Mouse (Mus musculus) limb, embryonic 15.5 days (tissue): ENCODE results near the gene Hectd2. TPM values are rescaled to one million over a fixed set of nuclear protein-coding genes. Genes with fewer than 3 reads are reported as not detected.

Source experiments
- ATAC-seq: fragments of 200-750 bp; cut with Nextera tagmentation; 2 replicates; pipeline ENCODE4 v1.8.0; 2017; ENCODE audit warnings: low read depth, moderate TSS enrichment; ENCODE audit not compliant: insufficient number of reproducible peaks, low FRiP score, low TSS enrichment
- H3K27ac ChIP-seq: fragments of 300-500 bp; sonication (generic); 2 replicates; pipeline ENCODE4 v1.5.1; 2015; ENCODE audit warnings: moderate library complexity, mild to moderate bottlenecking, inconsistent platforms
- H3K27me3 ChIP-seq: fragments of 300-500 bp; sonication (generic); 2 replicates; pipeline ENCODE4 v1.6.1; 2015; ENCODE audit warnings: inconsistent platforms
- H3K36me3 ChIP-seq: fragments of 300-500 bp; sonication (generic); 2 replicates; pipeline ENCODE4 v1.6.1; 2015; ENCODE audit warnings: inconsistent platforms
- H3K4me1 ChIP-seq: fragments of 300-500 bp; sonication (generic); 2 replicates; pipeline ENCODE4 v1.6.1; 2015; ENCODE audit warnings: inconsistent platforms
- H3K4me2 ChIP-seq: fragments of 300-500 bp; sonication (generic); 2 replicates; pipeline ENCODE4 v1.6.1; 2015; ENCODE audit warnings: mild to moderate bottlenecking, inconsistent platforms
- H3K4me3 ChIP-seq: fragments of 300-500 bp; sonication (generic); 2 replicates; pipeline ENCODE4 v1.5.1; 2015; ENCODE audit warnings: mild to moderate bottlenecking, inconsistent platforms
- H3K9ac ChIP-seq: fragments of 300-500 bp; sonication (generic); 2 replicates; pipeline ENCODE4 v1.6.1; 2015; ENCODE audit warnings: inconsistent platforms
- H3K9me3 ChIP-seq: fragments of 300-500 bp; sonication (generic); 2 replicates; pipeline ENCODE4 v1.6.1; 2016; ENCODE audit warnings: inconsistent platforms
- WGBS: fragments of 180-500 bp; shearing (Covaris S2); methylation state at CpG from one replicate; pipeline ENCODE4 v1.1.7; 2015; 5-methylcytosine and 5-hydroxymethylcytosine counted together
- polyA plus RNA-seq: library from polyadenylated mRNA; unstranded; fragments of >200 nt; fragmentation: Nextera tagmentation; extraction: Ambion mirVana; gene quantifications from 2 replicates; pipeline ENCODE4 v1.2.1, GENCODE M21; 2015

Hectd2 gene
- polyA plus RNA-seq, 1 experiment from 2014 or later: 4.5 TPM

DNA sequence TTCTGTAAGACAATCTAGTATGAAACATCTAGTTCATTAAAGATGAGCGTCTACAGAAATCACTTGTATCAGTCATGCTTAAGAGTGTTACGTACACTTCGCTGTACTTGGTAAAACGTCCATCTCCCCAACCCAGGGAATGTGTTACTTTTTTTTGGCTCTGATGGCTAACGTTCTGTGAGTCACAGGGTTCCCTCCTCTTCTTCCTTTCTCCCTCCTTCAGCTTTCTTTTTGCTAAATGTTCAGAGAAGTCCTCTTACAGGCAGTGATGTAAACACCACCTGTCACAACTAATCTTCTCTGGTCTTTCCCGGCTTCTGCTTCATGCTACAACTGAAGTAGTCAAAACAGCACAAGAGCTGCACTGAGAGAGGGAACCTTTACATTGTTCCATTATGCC lies 20.7 kb downstream of the Hectd2 start:
- no peaks in the 10 kb centered on the region for H3K4me1 ChIP-seq
- no peak overlapping the region for H3K27ac ChIP-seq
- no peak overlapping the region for H3K4me3 ChIP-seq
- H3K9me3 ChIP-seq: no peaks in the 10 kb centered on the region
- WGBS: 90% methylated on average over 6 of the region's 6 CpGs
- H3K27me3 ChIP-seq: no peaks in the 10 kb centered on the region
- H3K9ac ChIP-seq: no peak overlapping the region
- no peak for ATAC-seq
- no peak overlapping the region for H3K4me2 ChIP-seq
- 0 out of 2 replicates have a peak, but pooled peaks cover 2% of the 10 kb centered on the region for H3K36me3 ChIP-seq

DNA sequence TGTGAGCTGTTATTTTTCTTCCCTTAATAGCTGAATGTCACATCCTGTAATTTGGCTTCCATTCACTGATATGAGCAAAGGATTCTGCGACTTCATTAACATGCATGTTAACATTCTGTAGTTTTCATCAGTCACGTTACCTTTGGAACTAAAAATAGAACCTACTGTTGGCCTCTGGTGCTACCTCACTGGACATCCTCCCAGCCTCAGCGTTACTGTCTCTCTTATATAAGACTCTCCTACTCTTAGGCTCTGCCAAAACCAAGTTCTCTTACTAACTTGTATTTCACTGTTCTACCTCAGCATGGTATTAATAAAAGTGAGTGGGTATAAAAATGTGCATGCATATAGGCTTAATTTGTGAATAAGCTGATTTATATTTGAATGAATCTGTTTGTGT lies 26.4 kb downstream of the Hectd2 start:
- H3K4me1 ChIP-seq: no peaks in the 10 kb centered on the region
- H3K27ac ChIP-seq: no peak overlapping the region
- no peaks in the 10 kb centered on the region for H3K27me3 ChIP-seq
- ATAC-seq: no peak
- no peak overlapping the region for H3K9ac ChIP-seq
- no peaks in the 10 kb centered on the region for H3K36me3 ChIP-seq
- no peaks in the 10 kb centered on the region for H3K9me3 ChIP-seq
- no peak overlapping the region for H3K4me3 ChIP-seq
- 56% methylated on average over 3 of the region's 3 CpGs for WGBS
- no peak overlapping the region for H3K4me2 ChIP-seq

DNA sequence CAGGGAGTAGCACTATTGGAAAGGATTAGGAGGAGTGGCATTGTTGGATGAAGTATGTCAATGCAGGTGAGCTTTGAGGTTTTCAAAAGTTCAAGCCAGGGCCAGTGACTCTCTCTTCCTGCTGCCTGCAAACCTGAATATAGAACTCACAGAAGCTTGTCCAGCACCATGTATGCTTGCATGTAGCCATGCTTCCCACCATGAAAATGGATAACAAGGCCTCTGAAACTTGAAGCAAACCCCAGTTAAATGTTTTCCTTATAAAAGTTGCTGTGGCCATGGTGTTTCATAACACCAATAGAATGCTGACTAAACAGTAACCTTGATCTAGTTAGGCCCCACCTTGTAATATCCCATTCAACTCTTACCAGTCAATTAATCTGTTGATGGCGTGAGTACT lies 27.7 kb downstream of the Hectd2 start:
- ATAC-seq: no peak
- WGBS: 77% methylated on average over 1 of the region's 1 CpGs
- Histone ChIP-seq H3K4me2 (no peak overlapping the region), H3K9me3 (no peaks in the 10 kb centered on the region), H3K4me3 (no peak overlapping the region), H3K4me1 (no peaks in the 10 kb centered on the region), H3K9ac (no peak overlapping the region), H3K27ac (no peak overlapping the region), H3K36me3 (no peaks in the 10 kb centered on the region), H3K27me3 (no peaks in the 10 kb centered on the region)

DNA sequence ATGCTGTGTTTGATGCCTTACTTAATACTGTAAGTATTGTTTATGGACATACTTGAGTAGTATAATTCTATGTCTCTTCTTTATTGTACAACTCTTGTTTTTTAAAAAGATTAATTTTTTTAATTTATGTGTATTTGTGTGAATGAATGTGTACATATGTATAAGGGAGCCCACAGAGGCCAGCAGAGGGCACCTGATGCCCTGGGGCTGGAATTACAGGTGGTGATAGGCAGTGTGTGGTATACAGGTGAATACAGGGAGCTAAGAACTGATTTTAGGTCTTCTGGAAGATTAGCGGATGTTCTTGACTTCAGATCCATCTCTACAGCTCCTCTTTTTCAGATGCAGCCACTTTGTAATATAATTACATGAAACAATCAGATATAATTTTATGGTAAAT lies 31.1 kb downstream of the Hectd2 start:
- WGBS: 93% methylated on average over 1 of the region's 1 CpGs
- no peaks in the 10 kb centered on the region for H3K27me3 ChIP-seq
- no peak overlapping the region for H3K4me3 ChIP-seq
- no peaks in the 10 kb centered on the region for H3K9me3 ChIP-seq
- no peaks in the 10 kb centered on the region for H3K36me3 ChIP-seq
- no peaks in the 10 kb centered on the region for H3K4me1 ChIP-seq
- H3K9ac ChIP-seq: no peak overlapping the region
- H3K27ac ChIP-seq: no peak overlapping the region
- ATAC-seq: no peak
- H3K4me2 ChIP-seq: no peak overlapping the region

DNA sequence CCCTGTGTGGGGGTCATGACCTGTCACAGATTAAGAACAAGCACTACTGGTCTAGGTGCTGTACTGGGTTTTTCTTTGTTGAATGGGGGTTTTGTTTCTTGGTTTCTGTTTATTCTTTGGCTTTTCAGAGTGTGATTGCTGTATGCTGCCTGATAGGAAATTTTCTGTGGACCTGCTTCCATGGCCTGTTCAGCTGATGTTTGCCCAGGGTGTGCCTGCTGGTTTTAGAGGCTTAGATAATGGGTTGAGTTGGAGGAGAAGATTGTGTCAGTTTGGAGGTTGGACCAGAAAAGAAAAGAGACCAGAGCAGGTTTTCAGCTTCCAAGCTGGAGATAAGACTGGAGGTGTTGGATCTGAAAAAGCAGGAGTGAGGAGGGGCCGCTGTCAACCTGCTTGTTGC lies 40.0 kb downstream of the Hectd2 start:
- Histone ChIP-seq H3K9ac (no peak overlapping the region), H3K4me3 (no peak overlapping the region), H3K4me2 (no peak overlapping the region), H3K27me3 (no peaks in the 10 kb centered on the region), H3K36me3 (no peaks in the 10 kb centered on the region), H3K27ac (no peak overlapping the region), H3K9me3 (no peaks in the 10 kb centered on the region), H3K4me1 (no peaks in the 10 kb centered on the region)
- ATAC-seq: no peak
- WGBS: 83% methylated on average over 1 of the region's 1 CpGs

DNA sequence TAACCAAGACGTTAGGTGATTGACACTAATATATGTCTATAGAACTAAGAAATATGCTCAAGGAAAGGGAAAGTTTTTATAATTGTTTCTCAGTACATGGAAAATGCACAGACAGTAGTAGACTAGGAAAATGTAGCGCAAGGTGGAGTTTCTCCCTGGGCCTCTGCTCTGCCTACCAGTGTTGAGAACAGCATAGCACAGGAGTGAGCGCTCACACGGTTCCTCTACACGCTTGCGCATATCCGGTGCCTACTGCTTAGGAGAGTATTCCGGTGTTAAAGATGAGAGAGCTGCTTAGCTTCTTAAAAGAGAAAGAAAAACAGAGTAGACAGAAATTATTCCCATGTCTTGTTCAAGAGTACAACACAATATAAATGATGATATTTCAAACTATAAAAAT lies 47.4 kb downstream of the Hectd2 start:
- 91% methylated on average over 8 of the region's 8 CpGs for WGBS
- H3K27me3 ChIP-seq: no peaks in the 10 kb centered on the region
- no peak overlapping the region for H3K27ac ChIP-seq
- no peaks in the 10 kb centered on the region for H3K36me3 ChIP-seq
- no peak overlapping the region for H3K9ac ChIP-seq
- no peak overlapping the region for H3K4me2 ChIP-seq
- no peak for ATAC-seq
- H3K4me1 ChIP-seq: no peaks in the 10 kb centered on the region
- no peak overlapping the region for H3K4me3 ChIP-seq
- no peaks in the 10 kb centered on the region for H3K9me3 ChIP-seq

DNA sequence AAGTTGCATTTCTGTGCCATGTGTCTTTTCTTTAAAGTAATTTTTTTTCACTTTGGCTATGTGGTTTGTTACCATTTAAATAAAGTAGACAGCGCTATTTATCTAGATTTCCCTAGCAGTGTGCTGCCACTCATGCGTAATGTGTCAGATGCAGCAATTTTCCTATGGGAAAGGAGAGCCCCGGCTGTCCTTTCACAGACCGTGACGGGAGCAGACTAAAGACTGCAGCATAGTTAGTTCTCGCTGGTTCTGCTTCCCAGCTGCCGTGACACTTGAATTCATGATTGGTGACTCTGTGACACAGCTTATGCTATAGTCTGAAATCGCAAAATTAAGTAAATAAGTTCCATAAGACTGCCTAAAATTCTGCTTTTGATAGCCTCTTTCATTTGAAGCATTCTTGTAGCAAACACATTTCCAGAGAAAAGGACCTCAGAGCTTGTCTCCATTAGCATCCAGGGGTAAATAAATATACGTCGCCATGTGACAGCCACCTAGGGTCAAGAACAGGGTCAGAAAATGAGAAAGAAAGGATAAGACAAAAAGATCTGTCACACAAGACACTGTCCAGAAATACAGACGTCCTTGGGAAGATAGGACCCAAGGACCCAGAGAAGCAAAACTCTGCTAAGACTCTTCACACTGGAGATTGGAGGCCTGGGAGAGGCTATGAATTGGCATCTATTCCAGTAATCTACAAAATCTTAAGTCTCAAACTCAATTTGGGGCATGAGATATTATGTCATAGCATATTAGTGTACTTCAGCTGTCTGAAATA lies 48.3 kb downstream of the Hectd2 start:
- Histone ChIP-seq H3K27me3 (no peaks in the 10 kb centered on the region), H3K4me3 (no peak overlapping the region), H3K27ac (no peak overlapping the region), H3K4me1 (no peaks in the 10 kb centered on the region), H3K4me2 (no peak overlapping the region), H3K36me3 (no peaks in the 10 kb centered on the region), H3K9ac (no peak overlapping the region), H3K9me3 (no peaks in the 10 kb centered on the region)
- no peak for ATAC-seq
- 70% methylated on average over 11 of the region's 11 CpGs for WGBS

DNA sequence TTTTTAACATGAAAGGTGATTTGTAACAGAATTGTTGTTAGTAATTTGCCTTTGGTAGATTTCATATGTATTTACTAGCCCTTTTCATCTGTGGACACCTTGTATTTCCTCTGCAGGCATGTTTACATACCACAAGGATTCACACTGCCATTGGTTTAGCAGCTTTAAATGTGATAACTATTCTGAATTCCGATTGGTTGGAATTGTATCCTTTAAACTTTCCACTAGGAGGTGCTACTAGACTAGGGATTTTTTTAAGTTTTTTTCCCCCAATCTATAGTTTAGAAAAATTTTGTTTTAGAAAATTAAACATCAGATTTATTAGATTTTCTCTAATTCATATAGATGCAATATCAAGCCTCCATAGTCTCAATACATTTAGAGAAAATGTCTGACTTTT lies 51.8 kb downstream of the Hectd2 start:
- H3K4me1 ChIP-seq: no peaks in the 10 kb centered on the region
- no peak overlapping the region for H3K27ac ChIP-seq
- H3K27me3 ChIP-seq: no peaks in the 10 kb centered on the region
- 46% methylated on average over 1 of the region's 1 CpGs for WGBS
- H3K36me3 ChIP-seq: no peaks in the 10 kb centered on the region
- no peaks in the 10 kb centered on the region for H3K9me3 ChIP-seq
- H3K4me3 ChIP-seq: no peak overlapping the region
- ATAC-seq: no peak
- H3K4me2 ChIP-seq: no peak overlapping the region
- H3K9ac ChIP-seq: no peak overlapping the region

DNA sequence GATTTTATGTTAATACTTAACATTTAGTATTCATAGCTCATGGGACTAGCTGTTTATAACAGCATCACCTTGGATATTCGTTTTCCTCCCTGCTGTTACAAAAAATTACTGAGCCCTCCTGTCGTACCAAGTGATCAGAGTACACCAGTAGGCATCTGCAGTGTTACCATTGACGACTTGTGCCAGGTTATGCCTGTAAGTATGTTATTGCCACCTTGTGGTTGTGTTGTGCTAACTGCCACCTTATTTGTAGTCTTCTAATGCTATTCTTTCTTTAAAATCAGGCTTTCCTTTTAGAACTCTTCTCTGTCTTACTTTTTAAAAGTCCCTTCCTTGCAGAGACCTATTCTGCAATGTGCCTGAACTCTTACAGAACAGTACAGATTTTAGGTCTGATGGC lies 54.8 kb downstream of the Hectd2 start:
- Histone ChIP-seq H3K9me3 (no peaks in the 10 kb centered on the region), H3K9ac (no peak overlapping the region)
- WGBS: 51% methylated on average over 3 of the region's 3 CpGs

DNA sequence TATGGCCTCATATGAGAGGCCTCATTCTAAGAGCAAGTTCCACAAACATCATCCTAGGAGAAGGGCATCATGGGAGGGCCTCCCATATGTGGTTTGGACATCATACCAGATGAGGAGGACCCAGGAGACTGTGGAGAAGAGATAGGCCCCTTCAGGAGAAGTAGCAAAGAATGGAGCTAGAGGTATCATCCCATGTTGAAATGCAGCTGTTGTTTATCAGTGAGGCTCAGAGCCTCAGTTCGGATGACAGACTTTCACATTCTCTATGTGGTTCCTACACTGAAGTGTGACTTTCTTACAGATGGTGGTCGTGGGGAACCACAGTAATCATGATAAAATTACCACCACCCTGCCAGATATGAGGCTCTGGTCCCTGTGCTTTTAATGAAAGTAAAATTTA lies 55.9 kb downstream of the Hectd2 start:
- no peak for ATAC-seq
- Histone ChIP-seq H3K9ac (no peak overlapping the region), H3K4me1 (no peaks in the 10 kb centered on the region), H3K36me3 (no peaks in the 10 kb centered on the region), H3K27ac (no peak overlapping the region), H3K9me3 (no peaks in the 10 kb centered on the region), H3K27me3 (no peaks in the 10 kb centered on the region), H3K4me3 (no peak overlapping the region), H3K4me2 (no peak overlapping the region)
- WGBS: 50% methylated on average over 2 of the region's 2 CpGs

More for the DNA sequence above, 54.8 kb downstream of the Hectd2 start:
- H3K4me1 ChIP-seq: no peaks in the 10 kb centered on the region
- no peak overlapping the region for H3K27ac ChIP-seq
- no peaks in the 10 kb centered on the region for H3K36me3 ChIP-seq
- ATAC-seq: no peak
- no peaks in the 10 kb centered on the region for H3K27me3 ChIP-seq
- H3K4me3 ChIP-seq: no peak overlapping the region
- no peak overlapping the region for H3K4me2 ChIP-seq

DNA sequence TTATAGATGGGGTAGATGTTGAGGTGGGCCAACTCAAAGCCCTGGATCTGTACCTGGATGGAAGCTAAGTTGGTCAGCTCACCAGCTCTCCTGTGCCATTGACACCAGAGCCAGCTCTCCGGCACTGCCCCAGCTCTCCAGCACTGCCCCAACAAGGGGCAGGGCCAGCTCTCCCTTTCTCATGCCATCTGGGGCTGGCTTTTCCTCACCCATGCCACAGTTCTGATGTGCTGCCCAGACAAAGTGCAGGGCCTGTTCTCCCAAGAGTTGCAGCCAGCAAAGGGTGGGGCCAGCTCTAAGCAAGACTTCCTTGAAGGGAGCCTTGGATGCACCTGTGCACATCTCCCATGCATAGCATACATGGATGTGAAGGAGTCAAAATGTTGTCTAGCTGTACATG lies 71.5 kb downstream of the Hectd2 start:
- H3K27ac ChIP-seq: no peak overlapping the region
- no peaks in the 10 kb centered on the region for H3K36me3 ChIP-seq
- no peak for ATAC-seq
- H3K4me3 ChIP-seq: no peak overlapping the region
- H3K4me2 ChIP-seq: no peak overlapping the region
- H3K4me1 ChIP-seq: no peaks in the 10 kb centered on the region
- no peaks in the 10 kb centered on the region for H3K27me3 ChIP-seq
- H3K9ac ChIP-seq: no peak overlapping the region
- no peaks in the 10 kb centered on the region for H3K9me3 ChIP-seq
- WGBS: 100% methylated on average over 1 of the region's 1 CpGs

DNA sequence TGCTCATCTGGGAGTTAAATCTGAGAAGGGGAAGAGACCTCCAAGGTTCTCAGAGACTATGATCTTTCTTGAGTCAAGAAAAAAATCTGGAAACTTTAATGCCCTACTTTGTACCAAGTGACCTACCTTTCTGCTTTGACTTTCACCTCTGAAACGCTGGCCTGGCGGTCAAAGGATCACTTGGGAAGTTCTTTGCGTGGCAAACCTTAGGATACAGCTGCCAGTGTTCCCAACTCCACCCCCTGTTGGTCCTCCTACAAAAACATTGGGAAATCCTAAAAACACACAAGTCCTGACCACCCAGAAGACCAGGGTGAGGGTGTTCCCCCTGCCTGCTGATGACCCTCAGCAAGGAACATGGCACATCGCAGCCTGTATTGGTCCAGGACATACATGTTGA lies 72.4 kb downstream of the Hectd2 start:
- H3K9ac ChIP-seq: no peak overlapping the region
- no peak overlapping the region for H3K4me3 ChIP-seq
- no peaks in the 10 kb centered on the region for H3K4me1 ChIP-seq
- no peak overlapping the region for H3K4me2 ChIP-seq
- H3K27me3 ChIP-seq: no peaks in the 10 kb centered on the region
- no peak for ATAC-seq
- H3K9me3 ChIP-seq: no peaks in the 10 kb centered on the region
- 85% methylated on average over 4 of the region's 4 CpGs for WGBS
- H3K27ac ChIP-seq: no peak overlapping the region
- no peaks in the 10 kb centered on the region for H3K36me3 ChIP-seq

DNA sequence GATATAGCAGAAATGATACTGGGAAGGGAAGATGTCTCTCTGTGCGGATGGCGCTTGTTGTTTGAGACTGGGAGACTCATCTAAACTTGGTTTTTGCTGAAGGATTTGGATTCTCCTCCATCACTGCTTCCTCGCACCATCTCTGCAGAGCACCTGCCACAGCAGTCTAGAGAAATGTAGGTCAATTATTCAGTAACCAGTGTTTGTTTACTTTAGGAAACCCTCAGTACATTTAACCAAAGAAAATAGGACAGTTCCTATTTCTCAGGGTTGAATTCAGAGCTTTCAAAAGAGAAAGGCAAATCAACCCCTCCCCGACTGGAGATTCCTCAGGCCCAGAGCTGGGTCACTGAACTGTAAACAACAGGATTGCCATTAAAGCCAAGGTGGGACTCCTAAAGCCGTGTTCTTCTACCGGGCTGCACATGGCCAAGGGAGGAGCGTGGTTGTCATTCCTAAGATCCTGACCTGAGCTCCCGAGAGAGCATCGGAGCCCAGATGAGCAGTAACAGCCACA lies 75.0 kb downstream of the Hectd2 start:
- ATAC-seq: no peak
- 86% methylated on average over 9 of the region's 9 CpGs for WGBS
- H3K4me3 ChIP-seq: no peak overlapping the region
- H3K9me3 ChIP-seq: no peaks in the 10 kb centered on the region
- no peak overlapping the region for H3K4me2 ChIP-seq
- H3K27ac ChIP-seq: no peak overlapping the region
- no peaks in the 10 kb centered on the region for H3K4me1 ChIP-seq
- no peaks in the 10 kb centered on the region for H3K27me3 ChIP-seq
- H3K36me3 ChIP-seq: no peaks in the 10 kb centered on the region
- H3K9ac ChIP-seq: no peak overlapping the region
